Mouse (Mus musculus): ENCODE data around the gene Olfr449.

The Olfr449 gene

DNA sequence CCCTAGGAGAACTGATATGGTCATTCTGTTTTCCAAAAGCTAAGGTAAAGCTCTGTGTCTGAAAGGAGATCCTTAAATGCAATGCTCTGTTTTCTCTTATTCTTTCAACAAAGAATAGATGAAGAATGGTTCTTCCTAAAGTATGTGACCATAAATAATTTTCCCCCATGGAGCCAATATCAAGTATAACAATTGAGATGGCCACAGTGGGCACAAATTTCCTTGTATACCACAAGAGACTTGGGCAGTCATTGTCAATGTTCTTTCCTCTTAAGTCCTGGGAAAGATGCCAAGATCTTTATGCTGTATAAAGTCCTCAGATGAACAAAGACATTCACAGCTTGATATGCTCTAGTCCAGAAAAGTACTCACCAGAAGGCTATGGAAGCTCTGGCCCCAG is at the start of gene Olfr449:
Gene Olfr449 (plus strand): TSS at position 301 of the 400 bp plus-strand sequence.
- DNase-seq (ENCODE audit: low read depth in 1 of 2, low spot score in 2 of 2): no peak

DNA sequence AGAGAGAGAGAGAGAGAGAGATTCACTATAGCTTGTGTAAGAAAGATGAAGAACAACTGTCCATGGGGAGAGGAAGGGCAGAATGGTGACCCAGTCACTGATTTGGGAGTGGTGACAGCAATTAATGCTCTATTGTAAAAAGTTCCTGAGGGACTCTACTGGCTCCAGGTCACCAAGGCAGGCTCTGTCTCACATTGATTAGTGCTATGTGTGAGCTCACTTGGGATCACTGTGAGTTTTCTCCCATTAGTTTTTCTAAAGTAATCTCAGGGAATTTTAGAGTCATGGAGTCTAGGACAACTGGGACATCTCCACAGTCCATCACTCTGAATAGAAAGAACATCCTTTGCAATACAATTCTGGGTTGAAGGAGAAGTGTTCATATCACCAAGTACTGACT is 49.4 kb upstream of the Olfr449 start, which contains the start of gene Olfr452:
Gene Olfr452 (plus strand): TSS at position 301 of the 400 bp plus-strand sequence.
- DNase-seq (ENCODE audit: low read depth in 1 of 2, low spot score in 2 of 2): no peak

DNA sequence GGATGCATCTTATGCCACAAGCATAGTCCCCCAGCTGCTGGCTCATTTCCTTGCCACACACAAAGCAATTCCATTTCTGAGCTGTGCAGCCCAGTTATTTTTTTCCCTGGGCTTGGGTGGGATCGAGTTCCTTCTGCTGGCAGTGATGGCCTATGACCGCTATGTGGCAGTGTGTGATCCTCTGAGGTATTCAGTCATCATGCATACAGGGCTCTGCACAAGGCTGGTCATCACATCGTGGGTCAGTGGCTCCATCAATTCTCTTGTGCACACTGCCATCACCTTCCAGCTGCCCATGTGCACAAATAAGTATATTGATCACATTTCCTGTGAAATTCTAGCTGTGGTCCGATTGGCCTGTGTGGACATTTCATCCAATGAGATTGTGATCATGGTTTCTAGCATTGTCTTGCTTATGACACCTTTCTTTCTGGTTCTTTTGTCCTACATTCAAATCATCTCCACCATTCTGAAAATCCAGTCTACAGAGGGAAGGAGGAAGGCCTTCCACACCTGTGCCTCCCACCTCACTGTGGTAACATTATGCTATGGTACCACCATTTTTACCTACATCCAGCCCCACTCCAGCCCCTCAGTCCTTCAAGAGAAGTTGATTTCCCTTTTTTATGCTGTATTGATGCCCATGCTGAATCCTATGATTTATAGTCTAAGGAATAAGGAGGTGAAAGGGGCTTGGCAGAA is 43.8 kb upstream of the Olfr449 start:
- DNase-seq (ENCODE audit: low read depth in 1 of 2, low spot score in 2 of 2): no peak

DNA sequence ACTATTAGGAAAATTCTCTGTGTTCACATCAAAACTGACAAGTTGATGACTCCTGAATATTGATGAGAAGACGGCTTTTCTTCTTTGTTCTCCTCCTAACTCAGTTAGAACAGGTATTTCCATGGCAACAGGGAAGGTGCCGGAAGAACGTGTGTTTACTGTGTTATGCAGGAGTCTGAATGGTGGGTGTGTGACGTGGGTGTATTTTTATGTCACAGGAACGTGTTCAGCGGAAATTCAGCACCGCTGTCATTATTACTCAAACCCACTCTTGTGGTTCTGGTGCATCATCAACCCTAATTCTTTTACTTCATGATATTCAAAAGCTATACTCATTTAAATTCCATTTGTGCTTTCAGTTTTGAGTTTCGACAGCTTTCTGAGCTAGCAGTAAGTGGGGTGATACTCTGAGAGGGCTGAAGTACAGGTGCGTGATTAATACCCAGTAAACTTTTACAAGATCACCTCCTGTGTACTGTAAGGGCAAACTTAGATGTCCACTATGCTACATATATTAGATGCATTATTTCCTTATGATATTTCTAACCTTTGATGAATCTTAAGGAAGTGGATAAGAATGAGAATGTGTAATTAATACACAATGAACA is 43.1 kb upstream of the Olfr449 start:
- no peak for DNase-seq (ENCODE audit: low read depth in 1 of 2, low spot score in 2 of 2)

DNA sequence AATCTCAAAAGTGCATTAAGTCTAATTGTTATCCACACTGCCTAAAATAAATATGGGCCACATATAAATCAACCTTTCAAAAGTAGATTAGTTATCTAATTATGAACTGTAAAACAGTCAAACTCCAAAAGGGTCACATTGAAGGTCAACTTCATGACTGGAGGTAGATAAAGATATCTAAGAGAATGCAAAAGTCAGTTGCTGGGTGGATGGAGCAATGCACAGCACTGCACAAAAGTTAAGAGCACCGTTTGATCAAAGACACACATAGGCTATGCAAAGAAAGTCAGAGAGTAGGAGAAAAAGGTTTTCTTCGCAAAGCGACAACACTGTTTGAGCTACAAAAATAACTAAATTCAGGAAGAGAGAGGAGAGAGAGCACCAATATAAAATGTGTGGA is 39.2 kb upstream of the Olfr449 start:
- DNase-seq (ENCODE audit: low read depth in 1 of 2, low spot score in 2 of 2): no peak

DNA sequence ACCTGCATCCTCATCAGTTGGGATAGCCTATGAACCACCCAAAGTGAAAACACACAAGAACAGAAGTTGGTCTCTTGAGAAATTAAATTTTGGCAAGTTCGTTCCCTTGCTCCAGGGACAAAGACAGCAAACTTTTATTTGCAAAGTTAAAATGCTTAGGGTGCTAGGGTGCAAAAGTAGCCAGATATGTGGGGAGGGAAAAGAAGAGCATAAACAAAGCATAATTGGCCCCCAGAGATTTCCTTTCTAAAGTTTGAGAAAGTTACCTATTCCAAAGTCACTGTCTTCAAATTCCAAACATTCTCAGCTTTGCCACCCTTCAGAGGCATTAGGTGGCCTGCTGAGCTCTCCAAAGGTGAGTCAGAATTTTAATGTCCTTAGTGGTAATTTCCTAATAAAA is 22.5 kb upstream of the Olfr449 start, which contains the start of gene Olfr450:
Gene Olfr450 (plus strand): TSS at position 301 of the 400 bp plus-strand sequence.
- no peak for DNase-seq (ENCODE audit: low read depth in 1 of 2, low spot score in 2 of 2)

DNA sequence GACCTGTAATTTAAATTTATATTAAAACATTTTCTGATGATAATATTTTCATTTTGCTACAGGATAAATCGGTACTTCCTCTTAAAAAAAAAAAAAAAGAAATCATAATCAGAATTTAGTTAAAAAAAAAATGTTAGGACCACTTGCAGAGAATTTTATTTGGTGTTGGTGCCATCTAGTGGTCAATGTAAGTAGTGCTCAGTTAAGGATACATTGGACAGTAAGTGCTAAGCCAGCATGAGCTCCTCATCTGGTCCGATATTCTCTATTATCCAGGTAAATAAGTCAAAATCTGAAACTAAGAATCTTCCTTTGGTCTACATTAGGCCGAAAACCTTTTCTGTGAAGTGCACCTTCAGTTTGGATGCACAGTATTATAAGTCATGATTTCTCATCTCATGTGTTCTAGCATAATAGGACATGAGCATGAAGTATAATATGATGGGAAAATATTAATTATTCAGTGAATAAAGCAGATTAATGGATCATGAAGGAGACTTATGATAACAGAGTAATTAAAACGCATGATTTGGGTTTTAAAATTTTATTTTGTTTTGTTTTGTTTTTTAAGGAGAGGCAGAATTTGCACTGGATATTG is 26.1 kb downstream of the Olfr449 start:
- DNase-seq (ENCODE audit: low read depth in 1 of 2, low spot score in 2 of 2): no peak

DNA sequence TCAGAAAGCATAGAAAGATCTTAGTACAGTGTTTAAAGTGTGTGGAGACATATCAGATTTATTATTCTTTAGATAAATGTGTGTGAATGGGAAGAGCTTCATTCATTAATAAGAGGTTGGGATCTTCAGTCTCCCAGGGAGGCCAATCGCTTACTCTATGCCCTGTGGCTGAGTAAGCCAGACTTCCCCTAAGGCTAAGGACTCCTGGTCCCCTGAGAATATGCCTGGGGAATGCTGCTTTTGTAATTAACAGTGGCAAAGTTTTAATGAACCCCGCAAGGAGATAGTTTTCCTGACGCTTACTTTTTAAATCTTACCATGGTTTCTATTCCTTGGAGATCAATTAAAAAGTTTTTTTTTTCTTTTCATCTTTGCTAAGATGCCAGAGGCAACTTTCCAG is 35.5 kb downstream of the Olfr449 start:
- DNase-seq (ENCODE audit: low read depth in 1 of 2, low spot score in 2 of 2): no peak

DNA sequence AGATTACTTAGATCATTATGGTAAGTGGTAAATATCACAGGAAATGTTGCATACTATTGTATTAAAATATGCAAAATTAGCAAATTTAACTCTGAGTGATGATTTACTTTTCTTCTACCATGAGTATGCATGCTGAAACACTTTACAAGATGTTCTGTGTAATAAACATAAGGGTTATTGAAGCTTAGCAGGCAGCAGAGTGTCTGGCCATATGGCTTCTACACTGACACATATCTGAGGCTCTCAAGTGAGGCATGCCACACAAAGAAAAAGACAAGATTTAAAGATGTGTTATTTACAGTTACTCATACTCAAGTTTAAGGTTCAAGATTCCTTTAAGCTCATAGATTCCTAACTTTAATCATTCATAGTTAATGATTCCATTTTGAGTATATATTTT is 42.1 kb downstream of the Olfr449 start:
- DNase-seq (ENCODE audit: low read depth in 1 of 2, low spot score in 2 of 2): no peak
